Mouse (Mus musculus) gastrocnemius, adult 18-20 months (tissue): Measurements from ENCODE around the gene Tmc4. TPM values are rescaled to one million over a fixed set of nuclear protein-coding genes. Genes with fewer than 3 reads are reported as not detected.

Experiments
- DNase-seq: peaks from one replicate; pipeline ENCODE4 v3.0.0; 2021; ENCODE audit warnings: low spot score
- total RNA-seq, 2 experiments: library from RNA; stranded (reverse); gene quantifications; 2 replicates each; pipeline ENCODE4 v1.2.3; 2021

Gene Tmc4
- total RNA-seq, 2 experiments from 2014 or later, result 0.17 to 0.34 TPM

GRCm38 (mm10) chr7:3692987-3693808 is 15.8 kb upstream of the Tmc4 start, which contains the start of gene Mboat7:
Gene Mboat7, minus strand, starts transcription at chr7:3693523.
- peak; percentile 96 for DNase-seq

DNA sequence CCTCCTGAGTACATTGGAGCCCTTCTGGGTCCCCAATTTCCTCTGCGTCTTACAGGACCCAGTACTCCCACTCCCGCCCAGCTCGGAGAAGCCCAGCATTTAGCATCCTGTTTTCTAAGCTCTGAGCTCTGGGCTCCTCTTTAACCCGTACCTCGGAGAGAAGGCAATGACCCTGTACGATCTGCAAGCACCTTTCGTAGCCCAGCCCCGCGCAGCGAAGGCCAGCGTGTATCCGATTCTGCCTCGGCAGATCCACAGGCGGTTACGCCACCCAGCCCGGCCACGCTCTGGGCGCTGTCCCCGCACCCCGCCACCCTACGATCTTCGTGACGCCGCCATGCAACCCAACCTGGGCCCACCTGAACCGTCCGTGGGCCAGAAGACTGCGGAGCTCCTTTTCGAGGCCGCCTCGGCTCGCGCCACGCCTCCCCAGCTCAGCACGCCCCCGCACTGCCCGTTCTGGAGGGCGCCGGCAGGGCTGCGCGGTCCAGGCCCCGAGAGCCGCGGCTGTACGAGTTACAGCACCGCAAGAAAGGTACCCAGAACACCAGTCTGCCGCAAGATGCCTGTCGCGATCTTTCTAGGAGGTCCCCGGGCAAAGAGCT is 15.1 kb upstream of the Tmc4 start, which contains the start of gene Tsen34:
Tsen34 (plus strand) TSS at position 482 of the 605 bp plus-strand sequence.
- no peak for DNase-seq

- DNase-seq, result no peak
These were observed 14.6 kb upstream of the Tmc4 start for GRCm38 (mm10) chr7:3691919-3692318.

- no peak for DNase-seq
These were observed 8.2 kb upstream of the Tmc4 start for GRCm38 (mm10) chr7:3685400-3686187.

- no peak for DNase-seq
These were observed 7.3 kb upstream of the Tmc4 start for GRCm38 (mm10) chr7:3684698-3685097.

DNA sequence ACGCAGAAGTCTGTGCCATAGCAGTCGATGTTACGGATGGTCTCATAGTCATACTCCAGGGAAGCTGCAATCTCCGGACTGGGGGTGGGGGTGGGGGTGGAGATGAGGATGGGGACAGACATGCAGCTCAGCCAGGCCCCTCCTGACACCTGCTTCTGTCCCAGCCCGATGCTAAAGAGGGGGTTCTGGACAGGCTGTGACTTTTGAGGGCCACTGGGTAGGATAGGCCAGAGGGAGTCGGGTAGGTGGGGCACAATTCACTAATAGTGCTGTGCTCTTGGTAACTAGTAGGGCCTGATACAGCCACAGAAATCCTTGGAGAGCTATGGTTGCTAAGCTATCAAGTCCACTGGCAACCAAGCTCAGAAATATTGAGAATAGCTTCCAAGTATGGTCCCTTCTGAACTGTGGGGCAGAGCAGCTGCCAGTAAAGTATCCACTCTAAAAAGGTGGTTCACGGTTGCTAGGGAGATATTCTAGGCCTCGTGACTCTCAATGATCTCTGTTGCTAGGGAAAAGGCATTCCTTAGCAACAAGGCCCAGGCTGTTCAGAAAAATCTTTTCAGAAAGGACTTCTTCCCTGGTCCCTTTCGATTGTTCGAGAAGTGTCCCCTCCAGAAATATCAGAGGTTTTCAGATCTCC is 6.7 kb upstream of the Tmc4 start:
- DNase-seq, result no peak

- no peak for DNase-seq
These were observed 982 bp downstream of the Tmc4 start for GRCm38 (mm10) chr7:3676371-3676770.

DNA sequence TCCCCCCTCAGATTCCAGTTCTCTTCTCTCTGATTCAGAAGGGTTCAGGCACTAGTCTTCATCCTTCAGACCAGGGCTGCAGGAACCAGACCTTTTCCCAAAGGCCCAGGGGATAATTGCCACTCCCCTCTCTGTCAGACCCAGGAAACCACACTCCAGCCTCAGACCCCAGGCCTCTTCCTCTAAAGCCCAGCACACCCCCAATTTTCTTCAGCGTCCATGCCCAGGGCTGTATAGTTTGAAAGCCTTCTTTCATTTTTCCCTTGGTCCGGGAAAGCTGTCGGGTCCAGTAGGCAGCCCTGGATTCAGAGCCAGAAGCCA is 2.2 kb downstream of the Tmc4 start:
- no peak for DNase-seq

DNA sequence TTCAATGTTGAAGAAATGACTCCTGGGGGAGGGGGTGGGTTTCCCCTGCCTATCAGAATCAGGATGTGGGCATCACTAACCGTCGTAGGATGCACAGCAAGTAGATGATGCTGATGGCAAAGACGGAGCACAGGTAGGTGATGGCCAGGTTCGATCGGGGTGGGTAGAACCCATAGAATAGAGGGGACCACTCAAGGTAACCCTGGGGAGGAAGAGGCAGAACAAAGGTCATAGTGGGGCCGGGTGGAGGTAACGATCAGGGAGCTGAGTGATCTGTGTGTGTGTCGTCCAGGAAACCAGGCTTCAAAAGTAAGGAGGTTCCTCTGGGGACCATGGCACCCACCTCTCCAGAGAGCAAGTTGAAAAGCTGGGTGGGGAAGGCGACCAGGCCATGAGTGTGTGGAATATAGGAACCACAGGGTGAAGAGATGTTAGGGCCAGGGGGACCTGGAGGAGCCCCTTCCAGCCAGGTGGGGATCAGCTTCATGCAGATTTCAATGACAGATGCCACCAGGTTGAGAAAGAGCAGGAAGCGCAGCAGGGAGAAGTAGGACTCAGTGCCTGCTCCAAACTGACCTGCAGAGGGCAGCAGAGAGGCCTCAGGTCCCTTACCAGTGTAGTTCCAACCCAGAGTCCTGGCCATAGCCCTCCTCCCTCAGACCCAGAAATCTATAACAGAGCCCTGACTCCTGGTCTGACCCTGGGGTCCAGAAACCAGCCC is 2.7 kb downstream of the Tmc4 start:
- peak; percentile 78 for DNase-seq

- DNase-seq, result no peak
These were observed 10.4 kb downstream of the Tmc4 start for GRCm38 (mm10) chr7:3666921-3667391.

GRCm38 (mm10) chr7:3665215-3666114 is 11.9 kb downstream of the Tmc4 start, which contains the start of gene Leng1:
Gene Leng1, minus strand, starts transcription at chr7:3665840.
- peak; percentile 99 for DNase-seq

GRCm38 (mm10) chr7:3664524-3665214 is 12.7 kb downstream of the Tmc4 start:
- no peak for DNase-seq

- DNase-seq, result no peak
These were observed 18.8 kb downstream of the Tmc4 start for GRCm38 (mm10) chr7:3658578-3658977.

- DNase-seq, result no peak
These were observed 20.4 kb downstream of the Tmc4 start for GRCm38 (mm10) chr7:3656966-3657365.

- DNase-seq, result no peak
These were observed 30.7 kb downstream of the Tmc4 start for GRCm38 (mm10) chr7:3646641-3647040.

DNA sequence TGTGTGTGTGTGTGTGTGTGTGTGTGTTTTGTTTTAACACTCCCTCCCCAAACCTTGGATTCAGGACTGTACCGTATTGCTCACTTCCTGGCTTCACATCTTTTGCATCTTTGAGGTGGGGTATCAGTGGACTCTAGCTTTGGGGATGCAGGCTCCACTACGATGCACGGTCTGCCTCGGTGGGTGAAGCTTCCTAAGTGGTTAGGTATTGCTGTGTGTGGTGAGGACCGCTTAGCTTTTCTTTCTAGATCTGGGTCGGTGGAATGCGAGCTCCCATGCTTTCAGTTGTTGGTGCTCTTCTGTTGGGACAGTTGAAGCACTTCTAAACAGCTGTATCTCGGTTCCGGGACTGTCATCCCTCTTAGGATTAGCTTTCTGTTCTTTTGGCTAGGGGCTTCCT is 31.2 kb downstream of the Tmc4 start:
- no peak for DNase-seq

DNA sequence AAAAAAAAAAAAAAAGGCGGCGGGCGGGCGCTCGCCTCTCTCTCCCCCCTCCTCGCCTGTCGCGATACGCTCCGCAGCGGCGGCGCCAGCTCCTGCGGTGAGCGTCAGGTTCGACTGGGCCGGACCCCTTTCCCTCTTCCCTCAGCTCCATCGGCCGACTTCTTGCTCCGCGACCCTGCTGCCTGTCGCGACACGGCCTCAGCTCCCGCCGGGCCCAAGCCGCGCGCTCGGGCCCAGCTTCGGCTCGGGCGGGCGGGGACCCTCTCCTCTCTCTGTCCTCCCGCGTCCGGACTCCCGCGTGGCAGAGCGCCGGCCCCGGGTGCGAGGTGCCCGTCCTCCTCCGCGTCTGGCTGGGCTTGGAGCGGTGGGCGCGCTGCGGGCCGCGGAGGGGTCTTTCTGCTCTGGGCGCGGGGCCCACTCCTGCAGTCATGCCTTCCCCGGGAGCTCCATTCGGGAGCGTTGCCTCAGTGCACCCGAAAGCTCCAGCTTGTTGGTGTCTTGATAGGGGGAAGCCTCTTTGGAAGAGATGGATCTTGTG is 31.8 kb downstream of the Tmc4 start:
- DNase-seq, result peak; percentile 14

- peak; percentile 99 for DNase-seq
These were observed 32.5 kb downstream of the Tmc4 start, which contains the start of gene Cnot3 for GRCm38 (mm10) chr7:3644672-3645487. Gene Cnot3, plus strand, starts transcription at chr7:3645268.
